12 mouse cellular contexts compared by ENCODE assay signal in the genomic region with DNA sequence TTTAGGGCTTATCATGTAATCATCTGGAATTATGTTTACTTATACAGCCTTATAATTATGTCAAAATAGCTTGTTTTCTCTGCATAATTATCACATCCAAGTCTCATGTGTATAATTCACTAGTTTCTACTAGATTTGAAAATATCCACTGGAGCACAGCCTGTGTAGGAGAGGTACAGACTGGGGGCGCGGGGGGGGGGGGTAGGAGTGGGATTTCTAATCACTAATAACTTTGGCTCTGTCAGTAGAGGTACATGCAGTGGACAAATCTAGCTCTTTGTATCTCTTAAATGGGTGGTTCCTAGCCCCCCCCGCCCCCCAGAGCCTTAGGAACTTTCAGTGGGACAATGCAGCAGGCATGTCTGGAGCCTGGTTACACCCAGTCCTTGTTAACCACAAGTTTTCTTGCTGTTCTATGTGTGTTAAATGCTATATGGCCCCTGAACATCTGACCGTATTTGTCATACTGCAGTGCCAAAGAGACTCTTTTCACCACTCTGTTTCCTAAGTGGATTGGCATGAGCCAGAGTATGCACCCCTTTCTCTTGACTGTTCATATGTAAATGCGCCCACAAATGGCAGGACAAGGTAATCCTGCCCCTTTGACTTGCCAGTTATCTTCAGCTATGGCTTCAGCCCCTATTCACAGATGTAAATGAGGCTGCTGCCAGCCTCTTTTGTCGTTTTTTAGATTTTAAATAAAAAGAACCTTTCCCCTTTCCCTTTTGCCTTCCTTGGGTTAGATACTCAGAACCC.
DNase-seq lines count a peak whose midpoint lies in the region; ATAC-seq and TF ChIP-seq lines count a peak whose summit lies in the region.
"Had no signal": no experiment of that assay in that cellular context is flagged by ENCODE, and none has a peak within 500 bp of the region (broad histone marks: within the 10 kb centered on the region; RNA-seq: fewer than 3 reads in every experiment).

No protein-coding gene starts in this region.

- H3K9ac ChIP-seq in lung, embryonic 14.5 days = no peak overlapping the region
- no peak overlapping the region for H3K9ac ChIP-seq in hindbrain, embryonic 11.5 days (ENCODE audit: low read depth, low read length)
- H3K9ac ChIP-seq in neural tube, embryonic 14.5 days (replicated peaks; ENCODE audit: low read depth, low read length) = no peak overlapping the region
- H3K9ac ChIP-seq: liver, embryonic 13.5 days had no signal

- H3K4me1 ChIP-seq in lung, embryonic 14.5 days (ENCODE audit: insufficient read depth) = peaks cover 7% of the 10 kb centered on the region; the same call in 1 of the 2 replicates
- H3K4me1 ChIP-seq in lung, adult 2 months (ENCODE audit: control insufficient read depth, insufficient read depth, low read length) = peaks cover 5% of the 10 kb centered on the region; the same call in 1 of the 2 replicates
- peaks cover 6% of the 10 kb centered on the region for H3K4me1 ChIP-seq in hindbrain, embryonic 11.5 days (replicated peaks; ENCODE audit: control insufficient read depth, insufficient read depth, low read length)
- H3K4me1 ChIP-seq in neural tube, embryonic 14.5 days (ENCODE audit: control insufficient read depth, insufficient read depth, low read length) = peaks cover 6% of the 10 kb centered on the region; the same call in 1 of the 2 replicates
- H3K4me1 ChIP-seq: megakaryocyte, embryonic 14.5 days had no signal

- WGBS in lung, embryonic 14.5 days = 39% methylated on average over 6 of the region's 6 CpGs
- 56% methylated on average over 6 of the region's 6 CpGs for WGBS in lung, adult 2 months
- WGBS in hindbrain, embryonic 11.5 days = 19% methylated on average over 6 of the region's 6 CpGs
- 27% methylated on average over 6 of the region's 6 CpGs for WGBS in neural tube, embryonic 14.5 days

- no peak for TF ChIP-seq POLR2A in lung, adult 2 months (IDR thresholded peaks at IDR 0.05; ENCODE audit: borderline replicate concordance, extremely low read depth, low read depth, low read length)

- no peaks in the 10 kb centered on the region for H3K9me3 ChIP-seq in lung, embryonic 14.5 days (ENCODE audit: low read depth, low read length)
- no peaks in the 10 kb centered on the region for H3K9me3 ChIP-seq in hindbrain, embryonic 11.5 days (ENCODE audit: control insufficient read depth, low read length)
- H3K9me3 ChIP-seq in neural tube, embryonic 14.5 days (ENCODE audit: control insufficient read depth, low read length) = no peaks in the 10 kb centered on the region
- H3K9me3 ChIP-seq: liver, embryonic 13.5 days; megakaryocyte, embryonic 14.5 days had no signal

- DNase-seq in embryo, embryonic 10.5 days (ENCODE audit: low spot score) = peak; percentile 41
- DNase-seq in embryo, embryonic 10 days (ENCODE audit: low spot score) = no peak
- no peak for DNase-seq in lung, embryonic 14.5 days
- no peak for DNase-seq in lung, adult 2 months
- no peak for DNase-seq in hindbrain, embryonic 11.5 days (ENCODE audit: low spot score)
- no peak for DNase-seq in layer of hippocampus, postnatal 25 days (ENCODE audit: extremely low spot score in 1 of 2, low spot score in 1 of 2)
- DNase-seq in cerebellum, adult 9-11 months = no peak
- DNase-seq: kidney, adult 2 months; liver, embryonic 13.5 days had no signal

- peak overlapping the region; percentile 50; the same call in 1 of the 2 replicates for H3K27ac ChIP-seq in lung, embryonic 14.5 days (ENCODE audit: low read depth)
- no peak overlapping the region for H3K27ac ChIP-seq in hindbrain, embryonic 11.5 days (ENCODE audit: low read depth, low read length)
- no peak overlapping the region for H3K27ac ChIP-seq in neural tube, embryonic 14.5 days (ENCODE audit: low read depth, low read length)
- H3K27ac ChIP-seq: liver, embryonic 13.5 days had no signal

- H3K4me2 ChIP-seq in lung, embryonic 14.5 days = no peak overlapping the region
- H3K4me2 ChIP-seq in hindbrain, embryonic 11.5 days (replicated peaks; ENCODE audit: low read depth, low read length) = no peak overlapping the region; the same call in 1 of the 2 replicates
- no peak overlapping the region for H3K4me2 ChIP-seq in neural tube, embryonic 14.5 days (ENCODE audit: low read depth, low read length)
- H3K4me2 ChIP-seq: liver, embryonic 13.5 days had no signal

- no peak for ATAC-seq in lung, embryonic 14.5 days (ENCODE audit: insufficient read depth)
- peak; percentile 77 for ATAC-seq in hindbrain, embryonic 11.5 days (ENCODE audit: low FRiP score)
- ATAC-seq in neural tube, embryonic 14.5 days (ENCODE audit: low read depth) = 0 out of 2 replicates have a peak, but pooled peaks have one; percentile 18
- ATAC-seq: Patski had no signal

- TF ChIP-seq CTCF in lung, embryonic 14.5 days (IDR thresholded peaks at IDR 0.05; ENCODE audit: low read depth) = no peak
- TF ChIP-seq CTCF in lung, adult 2 months (IDR thresholded peaks at IDR 0.05; ENCODE audit: insufficient read depth, low read length) = no peak

- H3K27me3 ChIP-seq in lung, embryonic 14.5 days (ENCODE audit: insufficient read depth, low read length) = no peaks in the 10 kb centered on the region
- H3K27me3 ChIP-seq in hindbrain, embryonic 11.5 days (ENCODE audit: control insufficient read depth, insufficient read depth, low read length) = no peaks in the 10 kb centered on the region
- H3K27me3 ChIP-seq in neural tube, embryonic 14.5 days (ENCODE audit: control insufficient read depth, insufficient read depth, low read length) = no peaks in the 10 kb centered on the region
- H3K27me3 ChIP-seq: liver, embryonic 13.5 days; megakaryocyte, embryonic 14.5 days; Patski had no signal

- no peaks in the 10 kb centered on the region for H3K36me3 ChIP-seq in lung, embryonic 14.5 days (ENCODE audit: insufficient read depth)
- no peaks in the 10 kb centered on the region for H3K36me3 ChIP-seq in hindbrain, embryonic 11.5 days (ENCODE audit: control insufficient read depth, insufficient read depth, low read length)
- no peaks in the 10 kb centered on the region for H3K36me3 ChIP-seq in neural tube, embryonic 14.5 days (ENCODE audit: control insufficient read depth, insufficient read depth, low read length)
- H3K36me3 ChIP-seq: liver, embryonic 13.5 days had no signal

- H3K4me3 ChIP-seq in lung, embryonic 14.5 days (ENCODE audit: low read depth, low read length) = no peak overlapping the region
- no peak overlapping the region for H3K4me3 ChIP-seq in lung, adult 2 months (replicated peaks; ENCODE audit: extremely low read depth, low read depth, low read length)
- H3K4me3 ChIP-seq in hindbrain, embryonic 11.5 days (ENCODE audit: low read depth, low read length) = no peak overlapping the region
- H3K4me3 ChIP-seq in neural tube, embryonic 14.5 days (ENCODE audit: low read depth, low read length) = no peak overlapping the region
- H3K4me3 ChIP-seq: liver, embryonic 13.5 days; megakaryocyte, embryonic 14.5 days had no signal
